Mouse (Mus musculus) lung, embryonic 15.5 days (tissue): ENCODE measurements around the gene Defb22. TPM values are rescaled to one million over a fixed set of nuclear protein-coding genes. Genes with fewer than 3 reads are reported as not detected.

Source experiments
- ATAC-seq: fragments of 200-750 bp; cut with Nextera tagmentation; 2 replicates; pipeline ENCODE4 v1.8.0; 2017; ENCODE audit warnings: moderate number of reproducible peaks, borderline replicate concordance; ENCODE audit not compliant: low FRiP score, low TSS enrichment; ENCODE audit errors: extremely low read depth
- H3K27ac ChIP-seq: fragments of 300-500 bp; sonication (generic); 2 replicates; pipeline ENCODE4 v1.5.1; 2015; ENCODE audit warnings: moderate library complexity, mild to moderate bottlenecking, inconsistent platforms
- H3K27me3 ChIP-seq: fragments of 300-500 bp; sonication (generic); 2 replicates; pipeline ENCODE4 v1.6.1; 2015; ENCODE audit warnings: inconsistent platforms
- H3K36me3 ChIP-seq: fragments of 300-500 bp; sonication (generic); 2 replicates; pipeline ENCODE4 v1.6.1; 2015; ENCODE audit warnings: inconsistent platforms
- H3K4me1 ChIP-seq: fragments of 300-500 bp; sonication (generic); 2 replicates; pipeline ENCODE4 v1.6.1; 2015; ENCODE audit warnings: inconsistent platforms
- H3K4me2 ChIP-seq: fragments of 300-500 bp; sonication (generic); 2 replicates; pipeline ENCODE4 v1.6.1; 2015; ENCODE audit warnings: inconsistent platforms, mild to moderate bottlenecking, moderate library complexity
- H3K4me3 ChIP-seq: fragments of 300-500 bp; sonication (generic); 2 replicates; pipeline ENCODE4 v1.5.1; 2015; ENCODE audit warnings: mild to moderate bottlenecking, inconsistent platforms
- H3K9ac ChIP-seq: fragments of 300-500 bp; sonication (generic); 2 replicates; pipeline ENCODE4 v1.6.1; 2015; ENCODE audit warnings: inconsistent platforms
- H3K9me3 ChIP-seq: fragments of 300-500 bp; sonication (generic); 2 replicates; pipeline ENCODE4 v1.6.1; 2016; ENCODE audit warnings: inconsistent platforms
- WGBS: fragments of 180-500 bp; shearing (Covaris S2); methylation state at CpG from one replicate; pipeline ENCODE4 v1.1.7; 2015; 5-methylcytosine and 5-hydroxymethylcytosine counted together
- polyA plus RNA-seq: library from polyadenylated mRNA; unstranded; fragments of >200 nt; fragmentation: Nextera tagmentation; extraction: Ambion mirVana; gene quantifications from 2 replicates; pipeline ENCODE4 v1.2.1, GENCODE M21; 2015

The Defb22 gene
- not detected in 2 replicates for polyA plus RNA-seq

DNA sequence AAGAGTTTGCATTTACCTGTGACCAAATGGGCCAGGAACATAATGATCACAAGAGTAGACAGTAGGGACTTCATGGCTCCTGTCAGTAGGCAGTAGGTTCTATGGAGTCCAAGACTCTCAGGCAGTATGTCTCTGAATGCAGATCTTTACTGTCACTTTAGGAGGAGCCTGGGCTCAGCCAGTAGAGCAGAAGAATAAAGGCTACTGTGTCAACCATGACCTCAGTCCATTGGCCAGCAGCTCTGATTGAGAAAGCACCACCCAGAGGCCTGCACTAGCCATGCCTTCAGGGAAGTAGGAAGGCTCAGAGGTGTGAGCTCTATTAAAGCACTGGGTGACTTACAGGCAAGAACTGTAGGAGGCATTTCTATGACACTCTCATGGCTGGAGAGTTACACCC is at the start of gene Defb22:
TSS of gene Defb22 (minus strand) at position 101 of the 400 bp plus-strand sequence.
- no peak within 1 kb of the TSS for H3K27ac ChIP-seq
- no peaks in the 10 kb centered on the region for H3K9me3 ChIP-seq
- H3K4me3 ChIP-seq: no peak within 1 kb of the TSS
- H3K36me3 ChIP-seq: no peaks in the 10 kb centered on the region
- no peak within 1 kb of the TSS for H3K9ac ChIP-seq
- H3K4me2 ChIP-seq: no peak within 1 kb of the TSS
- no peaks in the 10 kb centered on the region for H3K27me3 ChIP-seq
- no peak for ATAC-seq
- H3K4me1 ChIP-seq: no peaks in the 10 kb centered on the region

DNA sequence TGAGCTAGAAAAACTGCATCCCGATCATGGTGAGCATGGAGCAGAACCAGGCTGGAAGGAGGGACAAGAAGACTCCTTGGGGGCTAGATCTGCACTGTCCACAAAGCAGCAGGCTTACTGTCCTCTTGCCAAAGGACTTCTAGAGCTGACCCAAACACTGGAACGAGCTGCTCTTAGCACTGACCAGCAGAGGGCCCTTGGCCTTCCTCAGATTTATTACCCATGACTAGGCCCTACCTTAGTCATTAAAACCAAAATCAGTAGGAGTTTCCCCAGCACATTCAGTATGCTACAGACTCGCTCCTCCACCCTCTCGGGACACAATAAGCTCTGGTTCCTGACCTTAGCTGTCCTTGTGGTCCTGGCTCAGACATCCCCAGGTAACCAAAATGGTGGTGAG is 28.0 kb upstream of the Defb22 start, which contains the start of gene Defb28:
TSS of gene Defb28 (plus strand) at position 275 of the 400 bp plus-strand sequence.
- Histone ChIP-seq H3K9me3 (no peaks in the 10 kb centered on the region), H3K27ac (no peak within 1 kb of the TSS), H3K9ac (no peak within 1 kb of the TSS), H3K4me3 (no peak within 1 kb of the TSS), H3K4me2 (no peak within 1 kb of the TSS), H3K4me1 (no peaks in the 10 kb centered on the region), H3K36me3 (no peaks in the 10 kb centered on the region), H3K27me3 (no peaks in the 10 kb centered on the region)
- ATAC-seq: no peak
- 74% methylated on average over 4 of the region's 4 CpGs for WGBS

DNA sequence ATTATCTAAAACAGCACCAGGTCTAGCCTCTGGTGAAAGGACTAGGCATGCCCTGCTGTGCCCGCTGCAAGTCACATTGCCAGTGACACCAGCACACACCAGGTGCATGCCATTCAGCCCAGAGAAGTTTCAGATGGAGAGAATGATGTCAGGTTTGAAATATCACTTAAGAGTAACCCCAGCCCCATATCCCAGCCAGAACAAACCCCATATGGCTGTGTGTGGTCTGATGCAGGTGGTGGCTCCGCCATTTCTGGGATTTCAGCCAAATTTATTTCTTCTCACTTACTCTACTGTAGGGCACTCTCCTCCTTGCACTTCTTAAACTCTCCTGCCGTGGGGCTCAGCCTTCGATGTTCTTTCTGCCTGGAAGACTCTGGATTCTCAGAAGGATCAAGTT is 26.1 kb upstream of the Defb22 start:
- Histone ChIP-seq H3K9ac (no peak overlapping the region), H3K27me3 (no peaks in the 10 kb centered on the region), H3K9me3 (no peaks in the 10 kb centered on the region), H3K4me3 (no peak overlapping the region), H3K4me1 (no peaks in the 10 kb centered on the region), H3K36me3 (no peaks in the 10 kb centered on the region), H3K27ac (no peak overlapping the region), H3K4me2 (no peak overlapping the region)
- ATAC-seq: no peak
- whole genome bisulfite sequencing: 42% methylated on average over 4 of the region's 4 CpGs

DNA sequence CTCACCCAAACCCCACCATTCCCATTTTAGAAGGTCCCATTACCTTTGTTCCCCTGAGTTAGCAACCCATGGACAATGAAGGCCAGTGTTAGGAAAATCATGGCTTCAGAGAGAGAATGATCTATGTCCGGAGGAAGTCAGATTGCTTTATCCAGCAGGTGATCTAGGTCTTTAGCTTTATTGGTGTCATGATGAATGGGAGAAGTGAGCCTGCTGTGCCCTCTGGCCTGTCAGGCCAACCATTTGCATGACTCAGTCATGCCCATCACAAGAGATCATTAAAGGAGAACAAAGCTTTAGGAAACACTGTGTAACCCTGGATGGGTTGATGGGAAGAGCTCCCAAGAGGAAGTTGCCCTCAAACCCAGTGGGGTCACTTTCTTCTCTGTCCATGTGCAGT is 21.7 kb upstream of the Defb22 start, which contains the start of gene Defb26:
TSS of gene Defb26 (minus strand) at position 101 of the 400 bp plus-strand sequence.
- 93% methylated on average over 1 of the region's 1 CpGs for WGBS
- no peak for ATAC-seq
- H3K4me3 ChIP-seq: no peak within 1 kb of the TSS
- H3K36me3 ChIP-seq: no peaks in the 10 kb centered on the region
- no peaks in the 10 kb centered on the region for H3K4me1 ChIP-seq
- H3K4me2 ChIP-seq: no peak within 1 kb of the TSS
- no peaks in the 10 kb centered on the region for H3K27me3 ChIP-seq
- no peak within 1 kb of the TSS for H3K9ac ChIP-seq
- no peaks in the 10 kb centered on the region for H3K9me3 ChIP-seq
- no peak within 1 kb of the TSS for H3K27ac ChIP-seq

DNA sequence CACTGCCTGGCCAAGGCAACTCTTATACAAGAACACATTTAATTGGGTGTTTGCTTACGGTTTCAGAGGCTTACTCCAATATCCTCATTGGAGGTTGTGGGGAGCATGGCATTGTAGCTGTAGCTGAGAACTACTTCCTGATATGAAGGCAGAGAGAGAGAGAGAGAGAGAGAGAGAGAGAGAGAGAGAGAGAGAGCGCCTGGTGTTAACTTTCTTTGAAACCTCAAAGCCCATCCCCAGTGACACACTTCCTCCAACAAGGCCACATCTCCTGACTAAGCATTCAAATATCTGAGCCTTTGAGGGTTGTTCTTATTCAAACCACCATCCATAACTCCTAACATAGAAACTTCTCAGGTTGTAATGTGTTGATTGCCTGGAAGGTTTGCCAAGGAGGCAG is 14.0 kb upstream of the Defb22 start:
- no peak overlapping the region for H3K9ac ChIP-seq
- H3K36me3 ChIP-seq: no peaks in the 10 kb centered on the region
- H3K4me3 ChIP-seq: no peak overlapping the region
- no peak overlapping the region for H3K4me2 ChIP-seq
- no peak overlapping the region for H3K27ac ChIP-seq
- H3K4me1 ChIP-seq: no peaks in the 10 kb centered on the region
- 68% methylated on average over 2 of the region's 2 CpGs for WGBS
- H3K27me3 ChIP-seq: no peaks in the 10 kb centered on the region
- H3K9me3 ChIP-seq: no peaks in the 10 kb centered on the region
- ATAC-seq: no peak

DNA sequence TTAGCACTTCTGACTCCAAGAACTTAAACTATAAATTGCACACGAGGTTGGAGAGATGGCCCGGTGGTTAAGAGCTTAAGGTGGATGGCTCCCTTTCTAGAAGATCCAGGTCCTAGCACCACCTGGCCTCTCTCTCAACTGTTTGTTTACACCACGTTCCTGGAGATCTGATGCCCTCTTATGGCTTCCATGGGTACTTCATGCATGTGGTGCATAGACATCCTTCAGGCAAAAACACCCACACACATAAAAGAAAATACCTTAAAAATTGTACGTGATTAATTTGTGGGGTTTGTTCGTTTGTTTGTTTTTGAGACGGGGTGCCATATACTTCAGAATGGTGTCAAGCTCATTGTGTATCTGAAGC is 10.9 kb upstream of the Defb22 start:
- ATAC-seq: no peak
- H3K4me3 ChIP-seq: no peak overlapping the region
- no peak overlapping the region for H3K4me2 ChIP-seq
- H3K27ac ChIP-seq: no peak overlapping the region
- H3K27me3 ChIP-seq: no peaks in the 10 kb centered on the region
- 73% methylated on average over 6 of the region's 6 CpGs for WGBS
- no peaks in the 10 kb centered on the region for H3K36me3 ChIP-seq
- H3K4me1 ChIP-seq: no peaks in the 10 kb centered on the region
- H3K9ac ChIP-seq: no peak overlapping the region
- H3K9me3 ChIP-seq: no peaks in the 10 kb centered on the region

DNA sequence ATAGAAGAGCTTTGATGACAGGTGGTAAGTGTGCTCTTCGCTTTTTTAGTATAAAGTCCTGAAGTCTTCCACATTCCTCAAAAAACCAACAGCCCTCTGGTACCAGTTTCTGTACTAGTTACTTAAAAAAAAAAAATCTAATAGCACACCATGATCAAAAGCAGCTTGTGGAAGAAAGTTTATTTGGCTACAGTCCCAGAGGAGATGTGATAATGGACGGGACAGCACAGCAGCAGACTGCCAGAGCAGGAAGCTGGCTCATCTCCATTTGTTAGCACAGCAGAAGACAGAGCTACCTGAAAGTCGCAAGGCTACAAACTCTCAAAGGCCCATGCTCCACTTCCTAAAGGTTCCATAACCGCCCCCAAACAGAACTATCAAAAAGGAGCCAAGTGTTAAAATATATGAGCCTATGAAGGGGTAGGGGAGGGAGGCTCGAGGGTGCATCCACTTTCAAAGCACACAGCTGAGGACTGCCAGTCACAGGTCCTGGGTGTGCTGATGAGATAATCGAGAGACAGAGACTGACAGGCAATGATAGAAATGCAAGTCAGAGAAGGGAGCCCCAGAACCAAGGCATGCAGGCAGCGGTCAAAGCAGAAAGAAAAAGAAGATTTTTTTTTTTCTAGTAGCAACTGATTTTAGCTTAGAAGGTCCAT is 10.4 kb upstream of the Defb22 start:
- ATAC-seq: no peak
- H3K27me3 ChIP-seq: no peaks in the 10 kb centered on the region
- no peaks in the 10 kb centered on the region for H3K9me3 ChIP-seq
- H3K27ac ChIP-seq: no peak overlapping the region
- H3K4me2 ChIP-seq: no peak overlapping the region
- H3K9ac ChIP-seq: no peak overlapping the region
- no peaks in the 10 kb centered on the region for H3K36me3 ChIP-seq
- no peaks in the 10 kb centered on the region for H3K4me1 ChIP-seq
- no peak overlapping the region for H3K4me3 ChIP-seq
- WGBS: 47% methylated on average over 7 of the region's 7 CpGs

DNA sequence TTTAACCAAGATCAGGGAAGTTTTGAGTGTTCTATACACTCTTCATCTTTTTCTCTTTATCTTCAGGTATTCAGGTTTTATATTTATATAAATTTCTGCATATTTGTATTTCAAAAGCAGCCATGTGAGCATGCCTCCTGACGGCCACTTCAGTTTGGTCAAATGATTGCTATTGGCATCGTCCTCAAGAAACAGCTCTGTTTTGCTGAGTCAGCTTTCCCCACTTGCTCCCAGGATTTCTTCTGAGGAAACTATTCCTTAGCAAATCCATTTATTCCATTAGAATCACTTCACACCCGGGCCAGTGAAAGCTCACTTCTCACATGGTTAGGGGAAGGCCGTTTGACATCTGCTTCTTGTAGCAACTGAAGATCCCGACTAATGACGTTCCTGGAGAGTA is 8.1 kb upstream of the Defb22 start:
- H3K27me3 ChIP-seq: no peaks in the 10 kb centered on the region
- H3K9ac ChIP-seq: no peak overlapping the region
- no peak overlapping the region for H3K4me2 ChIP-seq
- whole genome bisulfite sequencing: 52% methylated on average over 6 of the region's 6 CpGs
- H3K4me3 ChIP-seq: no peak overlapping the region
- H3K36me3 ChIP-seq: no peaks in the 10 kb centered on the region
- no peak for ATAC-seq
- no peaks in the 10 kb centered on the region for H3K4me1 ChIP-seq
- no peak overlapping the region for H3K27ac ChIP-seq
- no peaks in the 10 kb centered on the region for H3K9me3 ChIP-seq

DNA sequence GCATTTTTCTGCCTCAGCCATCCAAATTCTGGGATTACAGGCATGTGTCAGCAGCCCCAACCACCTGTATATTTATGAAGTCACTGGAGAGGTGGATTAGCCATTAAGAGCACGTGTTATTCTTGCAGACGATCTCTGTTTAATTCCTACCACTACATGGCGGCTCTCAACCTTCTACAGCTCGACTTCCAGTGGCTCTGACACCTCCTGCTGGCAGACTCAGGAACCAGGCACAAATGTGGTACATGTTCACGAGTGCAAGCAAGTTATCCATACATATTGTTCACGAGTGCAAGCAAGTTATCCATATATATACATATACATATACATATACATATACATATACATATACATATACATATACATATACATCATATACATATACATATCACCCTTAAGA is 3.2 kb upstream of the Defb22 start:
- 63% methylated on average over 6 of the region's 6 CpGs for WGBS
- Histone ChIP-seq H3K4me3 (no peak overlapping the region), H3K4me1 (no peaks in the 10 kb centered on the region), H3K9me3 (no peaks in the 10 kb centered on the region), H3K27ac (no peak overlapping the region), H3K9ac (no peak overlapping the region), H3K36me3 (no peaks in the 10 kb centered on the region), H3K4me2 (no peak overlapping the region), H3K27me3 (no peaks in the 10 kb centered on the region)
- no peak for ATAC-seq

DNA sequence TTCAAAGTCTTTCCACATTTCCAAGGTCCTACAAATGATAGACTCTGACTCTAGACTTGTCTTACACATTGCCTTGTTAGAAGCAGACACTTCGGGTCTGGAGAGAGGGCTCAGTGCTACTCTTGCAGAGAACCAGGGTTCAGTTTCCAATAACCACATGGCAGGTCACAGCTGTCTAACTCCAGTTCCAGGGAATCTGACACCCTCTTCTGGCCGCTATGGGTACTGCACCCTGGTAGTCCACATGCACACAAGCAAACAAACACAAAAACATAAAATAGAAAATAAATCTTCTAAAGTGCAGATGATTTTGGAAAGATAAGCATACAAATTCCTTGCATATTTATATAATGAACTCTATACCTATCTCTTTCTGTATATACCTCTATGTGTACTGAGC is 2.9 kb downstream of the Defb22 start:
- H3K4me3 ChIP-seq: no peak overlapping the region
- no peaks in the 10 kb centered on the region for H3K36me3 ChIP-seq
- 77% methylated on average over 2 of the region's 2 CpGs for WGBS

DNA sequence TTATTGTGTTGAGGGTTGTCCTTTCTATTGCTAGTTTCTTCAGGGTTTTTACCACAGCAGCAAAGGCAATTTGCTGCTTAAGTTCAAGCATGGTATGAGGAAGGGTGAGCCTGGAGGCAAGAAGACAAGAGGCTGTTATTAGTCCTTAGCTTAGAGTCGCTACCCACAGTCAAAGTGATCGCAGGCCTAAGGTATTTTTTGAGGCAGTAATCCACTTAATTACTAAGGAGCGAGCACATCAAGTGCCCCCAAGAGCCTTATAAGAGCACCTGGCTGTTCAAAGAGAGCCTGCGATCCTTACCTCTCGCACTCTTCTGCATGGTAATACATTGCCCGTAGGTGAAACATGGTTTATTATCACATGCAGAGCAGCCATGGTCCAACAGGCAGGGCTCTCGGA is 8.2 kb downstream of the Defb22 start:
- Histone ChIP-seq H3K4me3 (no peak overlapping the region), H3K4me1 (no peaks in the 10 kb centered on the region), H3K27me3 (no peaks in the 10 kb centered on the region), H3K4me2 (no peak overlapping the region), H3K9ac (no peak overlapping the region), H3K9me3 (no peaks in the 10 kb centered on the region), H3K36me3 (no peaks in the 10 kb centered on the region), H3K27ac (no peak overlapping the region)
- 56% methylated on average over 7 of the region's 7 CpGs for WGBS
- no peak for ATAC-seq

More for the DNA sequence above, 2.9 kb downstream of the Defb22 start:
- Histone ChIP-seq H3K4me1 (no peaks in the 10 kb centered on the region), H3K9ac (no peak overlapping the region), H3K27ac (no peak overlapping the region), H3K27me3 (no peaks in the 10 kb centered on the region), H3K9me3 (no peaks in the 10 kb centered on the region), H3K4me2 (no peak overlapping the region)
- no peak for ATAC-seq

DNA sequence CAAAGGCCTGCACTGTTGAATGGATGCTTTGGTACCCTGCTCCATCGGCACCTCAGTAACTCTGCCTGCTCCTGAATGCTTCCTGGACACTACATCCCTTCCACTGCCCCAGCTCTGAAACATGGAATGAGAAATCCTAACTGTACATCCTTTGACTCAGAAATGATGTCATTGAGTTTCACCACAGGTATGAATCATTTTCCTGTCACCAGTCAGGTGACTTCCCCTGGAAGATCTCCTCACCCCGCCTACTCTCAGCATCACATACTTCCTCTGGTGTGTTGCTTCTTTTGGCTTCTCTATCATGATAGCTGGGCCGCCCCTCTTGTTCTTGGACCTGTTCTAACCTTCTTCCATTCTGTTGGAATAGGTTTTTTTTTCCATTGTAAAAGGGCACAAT is 9.1 kb downstream of the Defb22 start:
- WGBS: 75% methylated on average over 3 of the region's 3 CpGs
- Histone ChIP-seq H3K36me3 (no peaks in the 10 kb centered on the region), H3K27ac (no peak overlapping the region), H3K27me3 (no peaks in the 10 kb centered on the region), H3K9me3 (no peaks in the 10 kb centered on the region), H3K9ac (no peak overlapping the region), H3K4me2 (no peak overlapping the region), H3K4me1 (no peaks in the 10 kb centered on the region), H3K4me3 (no peak overlapping the region)
- no peak for ATAC-seq

DNA sequence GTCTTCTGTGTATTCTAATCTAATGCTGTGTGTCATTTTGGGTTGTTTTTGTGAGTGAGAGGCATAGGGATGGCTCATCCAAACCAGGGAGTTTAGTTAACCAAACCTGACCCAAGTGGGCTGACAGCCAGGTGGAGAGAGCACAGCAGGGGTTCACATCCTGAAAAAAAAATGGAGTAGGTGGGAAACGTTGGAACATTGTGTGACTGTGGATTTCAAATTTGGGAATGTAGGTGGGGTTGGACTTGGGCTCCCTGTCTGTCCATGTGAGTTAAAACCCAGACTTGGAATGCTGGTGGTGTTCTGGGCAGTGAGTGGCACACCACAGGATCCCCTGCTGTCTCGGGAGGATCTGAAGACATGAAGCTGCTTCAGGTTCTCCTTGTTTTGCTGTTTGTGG is 13.2 kb downstream of the Defb22 start, which contains the start of gene Defb20:
TSS of gene Defb20 (plus strand) at position 301 of the 400 bp plus-strand sequence.
- H3K9ac ChIP-seq: no peak within 1 kb of the TSS
- no peak within 1 kb of the TSS for H3K27ac ChIP-seq
- H3K4me2 ChIP-seq: no peak within 1 kb of the TSS
- 60% methylated on average over 2 of the region's 2 CpGs for WGBS
- H3K27me3 ChIP-seq: no peaks in the 10 kb centered on the region
- no peaks in the 10 kb centered on the region for H3K9me3 ChIP-seq
- no peak for ATAC-seq
- H3K36me3 ChIP-seq: no peaks in the 10 kb centered on the region
- no peaks in the 10 kb centered on the region for H3K4me1 ChIP-seq
- H3K4me3 ChIP-seq: no peak within 1 kb of the TSS
